ENCODE assay signal across 18 mouse cellular contexts in the genomic region with DNA sequence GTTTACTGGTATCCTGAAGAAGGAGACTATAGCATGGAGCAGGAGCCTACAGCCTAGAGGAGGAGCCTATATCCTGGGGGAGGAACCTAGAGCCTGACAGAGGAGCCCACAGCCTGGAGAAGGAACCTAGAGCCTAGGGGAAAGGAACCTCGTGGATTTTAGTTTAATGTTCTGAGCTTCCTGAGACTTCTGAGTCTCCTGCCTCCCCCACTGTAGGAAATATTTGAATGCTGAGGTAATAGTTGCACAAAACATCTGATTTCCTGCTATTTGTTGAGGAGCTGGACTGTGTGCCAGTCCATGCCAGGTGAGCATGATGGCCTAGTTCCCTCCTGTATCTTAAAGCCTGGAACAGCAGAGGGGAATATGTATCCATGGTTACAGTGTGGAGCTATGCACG.
"Had no signal": no experiment of that assay in that cellular context is flagged by ENCODE, and none has a peak within 500 bp of the region (broad histone marks: within the 10 kb centered on the region; RNA-seq: fewer than 3 reads in every experiment).

No protein-coding gene starts in this region.

- H3K9ac ChIP-seq: lung, embryonic 14.5 days; midbrain, embryonic 12.5 days; neural tube, embryonic 13.5 days; neural tube, embryonic 15.5 days had no signal

- H3K27me3 ChIP-seq: midbrain, embryonic 12.5 days; neural tube, embryonic 13.5 days; neural tube, embryonic 15.5 days had no signal

- H3K9me3 ChIP-seq: midbrain, embryonic 10.5 days; midbrain, embryonic 12.5 days; neural tube, embryonic 13.5 days; neural tube, embryonic 15.5 days had no signal

- DNase-seq: lung, embryonic 14.5 days; lung, postnatal 10 days; lung, postnatal 4 days; midbrain, embryonic 14.5 days; retina, postnatal 1 day; right cerebral cortex, adult 18-20 months; right cerebral cortex, postnatal 25 days; right cerebral cortex, postnatal 4 days; spleen, adult 18-20 months; thymus, adult 18-20 months; thymus, postnatal 14 days; thymus, postnatal 36 days had no signal

- H3K4me1 ChIP-seq: midbrain, embryonic 10.5 days; midbrain, embryonic 12.5 days; neural tube, embryonic 13.5 days; neural tube, embryonic 15.5 days had no signal

- ATAC-seq: midbrain, embryonic 16.5 days had no signal

- H3K27ac ChIP-seq: midbrain, embryonic 10.5 days; midbrain, embryonic 12.5 days; neural tube, embryonic 13.5 days; neural tube, embryonic 15.5 days had no signal

- H3K36me3 ChIP-seq: midbrain, embryonic 10.5 days; midbrain, embryonic 12.5 days; neural tube, embryonic 13.5 days; neural tube, embryonic 15.5 days had no signal

- H3K4me3 ChIP-seq: midbrain, embryonic 10.5 days; midbrain, embryonic 12.5 days; myocyte; neural tube, embryonic 13.5 days; neural tube, embryonic 15.5 days had no signal

- H3K4me2 ChIP-seq: lung, embryonic 14.5 days; midbrain, embryonic 12.5 days; neural tube, embryonic 13.5 days; neural tube, embryonic 15.5 days had no signal
